Mouse (Mus musculus): ENCODE results near the gene Blcap.
"Not testable (repeated sequence)": the region's sequence is repeated elsewhere in the genome, so short reads cannot be mapped to it uniquely, and the experiment has no call there.

The Blcap gene

DNA sequence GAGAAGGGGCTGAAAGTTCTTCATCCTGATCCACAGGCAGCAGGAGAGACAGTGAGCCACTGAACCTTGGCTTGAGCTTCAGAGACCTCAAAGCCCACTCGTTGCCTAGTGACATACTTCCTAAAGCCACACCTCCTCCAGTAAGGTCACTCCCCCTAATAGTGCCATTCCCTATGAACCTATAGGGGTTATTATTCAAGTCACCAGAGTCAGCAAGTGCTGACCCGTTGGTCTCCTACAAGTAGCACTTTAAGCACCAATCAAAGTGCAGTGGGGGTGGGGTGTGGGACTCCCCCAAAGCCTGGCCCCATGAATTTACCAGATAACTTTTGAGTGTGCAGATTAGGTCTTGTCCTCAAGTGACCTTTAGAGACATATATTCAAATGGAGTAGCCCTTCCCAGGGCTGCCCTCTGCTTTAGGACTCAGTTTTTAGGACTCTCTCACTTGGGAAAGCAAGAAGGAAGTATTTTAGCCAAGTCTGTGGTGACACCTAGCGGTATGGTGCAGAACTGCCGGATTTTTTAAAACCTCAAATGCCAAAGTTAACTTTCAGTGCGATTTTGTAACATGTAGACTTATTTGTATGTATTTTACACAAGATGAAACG lies at the start of gene Blcap:
Gene Blcap (minus strand): TSS at position 51 of the 609 bp plus-strand sequence.
- DNase-seq (ENCODE audit: low spot score in 2 of 2), result peak; percentile 61 to 82

- no peak for DNase-seq (ENCODE audit: low spot score in 2 of 2)
Measured at GRCm38 (mm10) chr2:157618393-157618792, 47.3 kb upstream of the Blcap start.

- no peak for DNase-seq (ENCODE audit: low spot score in 2 of 2)
Measured at GRCm38 (mm10) chr2:157613997-157614396, 42.9 kb upstream of the Blcap start.

- no peak for DNase-seq (ENCODE audit: low spot score in 2 of 2)
Measured at GRCm38 (mm10) chr2:157611735-157612134, 40.7 kb upstream of the Blcap start.

DNA sequence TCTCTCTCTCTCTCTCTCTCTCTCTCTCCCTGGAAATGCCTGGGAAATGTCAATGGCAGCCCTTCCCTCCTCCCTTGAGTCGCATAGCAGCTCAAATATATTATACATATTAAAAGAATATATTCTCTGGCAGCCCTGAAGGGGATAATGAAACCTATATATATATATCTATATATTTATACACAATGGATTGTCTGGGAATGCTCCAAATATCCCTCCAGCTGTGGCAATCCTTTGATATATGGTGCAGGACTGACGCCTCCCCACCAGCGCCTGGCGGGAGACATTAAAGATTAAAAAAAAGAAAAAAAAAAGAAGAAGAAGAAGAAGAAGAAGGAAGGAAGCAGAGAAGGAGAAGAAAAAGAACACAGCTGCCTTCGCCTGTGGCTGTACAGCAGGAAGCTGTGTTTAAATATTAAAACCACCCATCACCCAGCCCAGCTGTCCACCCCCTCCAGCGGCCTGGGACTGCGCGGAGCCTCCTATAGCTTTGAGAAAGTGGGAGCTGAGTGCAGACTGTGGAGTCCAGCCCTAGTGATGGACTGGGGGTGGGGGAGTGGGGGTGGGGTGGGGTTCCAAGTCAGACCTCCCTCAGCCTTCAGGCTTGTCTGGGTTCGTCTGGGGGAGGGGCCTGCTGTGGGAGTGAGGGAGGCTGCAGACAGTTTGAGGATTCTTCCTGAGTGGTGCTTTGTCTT lies 36.6 kb upstream of the Blcap start:
- no peak for DNase-seq (ENCODE audit: low spot score in 2 of 2)

DNA sequence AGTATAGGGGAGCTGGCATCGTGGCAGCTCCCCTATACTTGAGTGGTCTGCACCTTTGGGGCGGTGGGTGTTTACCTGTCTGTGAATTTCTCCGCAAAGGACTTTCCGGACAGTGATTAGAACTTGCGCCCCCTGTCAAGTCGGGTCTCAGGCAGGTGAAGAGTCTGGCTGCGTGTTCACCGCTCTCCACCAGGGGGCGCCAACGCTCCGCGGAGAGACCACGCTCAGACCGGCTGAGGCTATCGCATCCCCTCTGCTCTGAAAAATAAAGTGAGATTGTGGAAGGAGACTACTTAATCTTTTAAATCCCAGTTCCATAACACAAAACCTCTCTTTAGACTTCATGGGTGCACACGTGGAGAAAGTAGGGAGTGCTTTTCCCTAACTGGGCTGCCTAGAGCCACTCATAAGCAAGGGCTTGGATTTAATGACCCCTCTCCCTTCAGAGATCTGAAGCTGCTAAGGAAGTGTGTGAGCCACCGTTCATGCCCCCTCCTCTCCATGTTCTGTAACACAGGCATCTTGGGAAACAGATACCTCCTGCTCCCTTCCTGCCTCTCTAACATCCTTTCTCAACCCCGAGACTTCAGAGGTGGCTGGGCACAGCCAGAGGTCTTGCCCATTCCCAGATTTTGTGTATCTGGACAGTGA lies 34.1 kb upstream of the Blcap start:
- DNase-seq (ENCODE audit: low spot score in 2 of 2), result peak; percentile 82 to 84

GRCm38 (mm10) chr2:157601435-157601839 lies 30.4 kb upstream of the Blcap start:
- DNase-seq (ENCODE audit: low spot score in 2 of 2), result no peak

GRCm38 (mm10) chr2:157596876-157597566 lies 25.9 kb upstream of the Blcap start:
- DNase-seq (ENCODE audit: low spot score in 2 of 2), result no peak

GRCm38 (mm10) chr2:157585351-157585750 lies 14.3 kb upstream of the Blcap start:
- DNase-seq (ENCODE audit: low spot score in 2 of 2), result not testable (repeated sequence)

DNA sequence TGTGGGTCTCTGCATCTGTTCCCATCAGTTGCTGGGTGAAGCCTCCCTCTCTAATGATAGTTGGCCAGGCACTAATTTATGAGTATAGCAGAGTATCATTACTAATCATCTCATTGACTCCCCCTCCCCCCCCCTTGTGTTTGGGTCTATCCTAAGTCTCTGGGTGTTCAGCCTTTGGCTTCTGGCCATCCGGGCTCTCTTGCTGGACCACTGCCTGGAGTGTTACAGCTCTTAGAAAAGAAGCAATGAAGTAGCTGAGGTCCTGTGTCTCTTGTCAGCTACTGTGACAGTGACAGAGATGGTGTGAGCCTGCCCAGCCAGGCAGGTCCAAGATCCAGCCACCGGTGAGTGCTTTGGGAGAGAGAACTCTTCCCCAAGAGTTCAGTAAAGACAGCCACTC lies 1.7 kb upstream of the Blcap start:
- DNase-seq (ENCODE audit: low spot score in 2 of 2), result no peak

- no peak for DNase-seq (ENCODE audit: low spot score in 2 of 2)
Measured at GRCm38 (mm10) chr2:157569796-157570485, 1.1 kb downstream of the Blcap start.

DNA sequence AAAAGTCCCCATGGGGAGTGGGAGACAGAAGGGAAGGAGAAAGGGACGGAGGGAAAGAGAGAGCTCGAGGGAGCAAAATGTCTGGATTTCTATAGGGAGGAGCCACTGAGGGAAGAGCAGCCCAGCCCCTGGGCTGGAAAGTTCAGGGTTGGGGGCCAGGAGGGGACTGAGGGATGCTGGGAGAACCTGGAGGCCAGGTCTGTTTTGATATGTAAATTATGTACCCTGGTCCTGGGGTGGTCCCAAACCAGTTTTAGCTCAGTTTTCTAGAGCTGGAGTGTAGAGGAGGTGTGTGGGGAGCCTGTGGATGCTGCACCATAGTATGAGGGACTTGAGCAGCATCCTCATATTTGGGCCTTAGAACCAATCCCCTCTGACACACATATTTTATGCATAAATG lies 2.2 kb downstream of the Blcap start:
- DNase-seq (ENCODE audit: low spot score in 2 of 2), result no peak

DNA sequence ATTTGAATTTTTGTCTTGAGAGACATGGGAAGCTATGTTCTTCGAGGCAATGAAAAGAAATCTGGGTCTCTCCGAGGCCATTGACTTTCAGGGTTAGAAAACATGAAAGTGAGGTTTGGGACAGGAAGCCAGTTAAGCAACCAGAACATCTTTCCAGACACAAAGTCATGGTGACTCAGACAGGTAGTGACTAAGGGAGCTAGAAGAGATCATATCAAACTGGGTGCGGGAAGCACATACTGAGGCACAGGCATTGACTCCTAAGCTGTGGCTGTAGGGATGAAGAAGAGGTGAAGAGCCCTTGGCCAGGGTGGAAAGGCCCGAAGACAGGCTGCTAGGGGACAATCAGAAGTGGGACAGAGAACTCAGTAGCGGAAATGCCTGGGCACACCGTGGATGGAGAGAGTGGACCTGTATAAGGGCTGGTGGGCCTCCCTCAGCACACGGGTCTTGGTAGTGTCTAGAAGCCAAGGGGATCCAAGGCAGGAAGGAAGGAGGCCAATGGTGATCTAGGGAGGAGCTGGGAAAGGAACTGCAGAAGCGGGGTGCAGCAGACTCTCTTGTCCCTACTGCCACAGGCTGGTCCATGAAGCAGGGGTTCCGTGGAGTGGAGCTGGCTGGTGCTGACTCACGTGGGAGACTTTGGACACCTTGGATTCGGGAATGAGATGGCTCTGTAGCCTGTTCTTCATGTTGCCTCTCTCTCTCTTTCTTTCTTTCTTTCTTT lies 3.7 kb downstream of the Blcap start:
- no peak for DNase-seq (ENCODE audit: low spot score in 2 of 2)

- peak; percentile 90 to 92 for DNase-seq (ENCODE audit: low spot score in 2 of 2)
Measured at GRCm38 (mm10) chr2:157566260-157566952, 4.7 kb downstream of the Blcap start.

DNA sequence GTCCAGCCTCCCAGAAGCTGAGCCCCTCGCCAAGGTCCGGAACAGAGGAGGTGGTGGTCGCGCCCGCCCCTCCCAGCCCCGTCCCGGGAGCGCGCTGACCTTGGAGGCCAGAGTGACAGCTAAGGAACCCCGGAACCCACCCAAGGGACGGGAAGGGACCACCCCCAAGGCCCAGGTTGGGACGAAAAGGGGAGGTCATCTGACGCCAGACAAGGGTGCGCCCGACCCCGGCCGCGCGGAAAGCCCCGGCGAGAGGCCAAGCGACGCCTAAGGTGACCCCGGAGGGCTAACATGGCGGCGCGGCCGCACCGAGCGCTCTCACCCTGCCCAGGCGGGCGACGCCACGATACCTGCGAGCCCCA lies 5.2 kb downstream of the Blcap start:
- no peak for DNase-seq (ENCODE audit: low spot score in 2 of 2)

DNA sequence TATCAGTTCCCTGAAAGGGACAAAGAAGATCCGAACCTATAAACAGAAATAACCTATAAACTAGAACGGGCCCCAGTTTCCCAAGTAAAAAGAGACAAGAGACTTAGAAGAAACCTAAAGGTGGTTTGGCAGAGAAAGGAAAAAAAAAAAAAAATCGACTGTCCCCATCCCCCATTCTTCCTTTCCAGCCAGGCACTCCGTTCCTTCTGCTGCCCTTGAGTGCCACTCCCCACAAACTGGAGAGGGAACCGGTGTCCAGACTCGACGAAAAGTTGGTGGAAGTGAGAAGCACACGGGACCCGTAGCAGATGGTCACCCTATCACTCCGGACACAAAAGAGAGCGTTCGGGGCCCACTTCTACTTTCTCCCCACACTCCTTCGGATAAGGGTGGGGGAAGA lies 5.6 kb downstream of the Blcap start:
- no peak for DNase-seq (ENCODE audit: low spot score in 2 of 2)

- no peak for DNase-seq (ENCODE audit: low spot score in 2 of 2)
Measured at GRCm38 (mm10) chr2:157564723-157565122, 6.4 kb downstream of the Blcap start.

- no peak for DNase-seq (ENCODE audit: low spot score in 2 of 2)
Measured at GRCm38 (mm10) chr2:157563031-157563430, 8.0 kb downstream of the Blcap start.

- DNase-seq (ENCODE audit: low spot score in 2 of 2), result peak in 1 of 2 experiments; percentile 62
Measured at GRCm38 (mm10) chr2:157561165-157561836, 9.8 kb downstream of the Blcap start.

DNA sequence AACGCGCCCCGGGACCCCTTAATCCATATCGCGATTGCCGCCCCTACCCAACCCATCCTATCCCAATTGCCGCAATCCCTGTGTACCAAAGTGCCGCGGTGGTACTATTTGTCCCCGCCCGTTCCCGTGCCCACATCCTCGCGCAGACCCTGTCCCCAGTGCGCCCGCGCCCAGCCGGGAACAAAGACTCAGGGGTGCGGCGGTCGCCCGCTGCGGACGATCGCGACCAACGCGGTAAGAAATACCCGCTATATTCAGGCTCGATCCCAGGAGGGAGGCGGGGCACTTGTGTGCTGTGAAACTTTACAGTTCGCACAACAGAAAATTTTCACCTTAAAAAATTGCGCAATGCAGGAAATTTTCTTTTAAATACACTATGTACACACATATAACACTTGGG lies 10.8 kb downstream of the Blcap start:
- DNase-seq (ENCODE audit: low spot score in 2 of 2), result no peak
